16 mouse cellular contexts compared by ENCODE assay signal in genomic region chr17:49792217-49792743, GRCm38 (mm10).
"Had no signal": no experiment of that assay in that cellular context is flagged by ENCODE, and none has a peak within 500 bp of the region (broad histone marks: within the 10 kb centered on the region; RNA-seq: fewer than 3 reads in every experiment).

No protein-coding gene starts in this region.

- DNase-seq: kidney, adult 11 months; kidney, adult 9 months; kidney, postnatal 36 days; layer of hippocampus, adult 9-11 months; layer of hippocampus, postnatal 36 days; lung, embryonic 14.5 days; lung, postnatal 10 days; right cerebral cortex, adult 18-20 months; right cerebral cortex, postnatal 25 days; thymus, adult 18-20 months; thymus, postnatal 14 days had no signal

- H3K9ac ChIP-seq: liver, embryonic 12.5 days; lung, embryonic 14.5 days; midbrain, embryonic 12.5 days had no signal

- H3K27ac ChIP-seq: kidney, postnatal 0 days; liver, embryonic 12.5 days; macrophage; midbrain, embryonic 12.5 days had no signal

- ATAC-seq: liver, embryonic 12.5 days had no signal

- H3K4me1 ChIP-seq: liver, embryonic 12.5 days; megakaryocyte, embryonic 14.5 days; midbrain, embryonic 12.5 days had no signal

- H3K4me3 ChIP-seq: liver, embryonic 12.5 days; megakaryocyte, embryonic 14.5 days; midbrain, embryonic 12.5 days had no signal

- H3K27me3 ChIP-seq: liver, embryonic 12.5 days; megakaryocyte, embryonic 14.5 days; midbrain, embryonic 12.5 days had no signal

- H3K36me3 ChIP-seq: liver, embryonic 12.5 days; midbrain, embryonic 12.5 days had no signal

- H3K4me2 ChIP-seq: liver, embryonic 12.5 days; lung, embryonic 14.5 days; midbrain, embryonic 12.5 days had no signal

- H3K9me3 ChIP-seq: liver, embryonic 12.5 days had no signal
